Mouse (Mus musculus) spleen, postnatal 4 days (tissue): Measurements from ENCODE around the gene BC030499.
A peak's percentile ranks its signal among the peaks of the same experiment; 100 is the strongest.
"Not testable (repeated sequence)": the region's sequence is repeated elsewhere in the genome, so short reads cannot be mapped to it uniquely, and the experiment has no call there.

ENCODE experiments used
- DNase-seq, 2 experiments: peaks; one replicate each; pipeline ENCODE4 v3.0.0; 2022; ENCODE audit warnings: low spot score in 2 of 2

Gene BC030499

DNA sequence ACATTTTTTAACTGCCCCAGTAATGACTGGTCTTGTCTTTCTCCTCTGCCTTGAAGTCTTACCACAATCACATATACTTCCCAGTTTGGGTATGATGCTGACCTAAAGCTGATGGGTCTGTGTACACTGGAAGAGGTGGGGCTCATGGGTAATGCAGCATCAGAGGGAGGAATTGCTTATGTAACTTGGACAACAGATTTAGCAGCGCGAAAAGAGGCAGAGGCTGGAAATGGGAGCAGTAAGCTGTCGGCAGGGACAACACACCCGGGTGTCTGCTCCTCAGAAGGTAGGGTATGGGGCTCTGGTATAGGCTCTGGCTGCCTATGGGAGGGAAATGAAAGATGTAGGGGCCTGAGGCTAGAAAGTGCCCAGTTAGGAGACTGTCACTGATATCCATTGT, at the start of gene BC030499:
TSS of gene BC030499 (plus strand) at position 188 of the 400 bp plus-strand sequence.
- DNase-seq, result no peak

DNA sequence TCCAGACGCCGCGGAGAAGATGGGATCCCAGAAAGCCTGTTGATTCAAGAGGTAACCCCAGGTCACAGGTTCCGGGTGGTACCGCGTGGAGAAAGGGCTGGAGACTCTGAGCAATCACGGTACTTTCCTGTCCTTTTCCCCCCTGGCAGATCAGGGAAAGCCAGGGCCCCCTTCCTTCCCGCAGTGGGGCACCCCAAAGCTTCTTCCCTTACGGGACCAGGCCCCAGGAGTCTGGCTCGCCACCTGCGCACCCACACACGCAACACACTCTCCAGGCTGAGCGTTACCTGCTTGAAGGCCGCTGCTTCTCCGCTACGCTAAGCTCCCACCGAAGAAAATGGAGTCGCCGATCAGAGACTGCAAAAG, 45.4 kb upstream of the BC030499 start:
- DNase-seq, result no peak

DNA sequence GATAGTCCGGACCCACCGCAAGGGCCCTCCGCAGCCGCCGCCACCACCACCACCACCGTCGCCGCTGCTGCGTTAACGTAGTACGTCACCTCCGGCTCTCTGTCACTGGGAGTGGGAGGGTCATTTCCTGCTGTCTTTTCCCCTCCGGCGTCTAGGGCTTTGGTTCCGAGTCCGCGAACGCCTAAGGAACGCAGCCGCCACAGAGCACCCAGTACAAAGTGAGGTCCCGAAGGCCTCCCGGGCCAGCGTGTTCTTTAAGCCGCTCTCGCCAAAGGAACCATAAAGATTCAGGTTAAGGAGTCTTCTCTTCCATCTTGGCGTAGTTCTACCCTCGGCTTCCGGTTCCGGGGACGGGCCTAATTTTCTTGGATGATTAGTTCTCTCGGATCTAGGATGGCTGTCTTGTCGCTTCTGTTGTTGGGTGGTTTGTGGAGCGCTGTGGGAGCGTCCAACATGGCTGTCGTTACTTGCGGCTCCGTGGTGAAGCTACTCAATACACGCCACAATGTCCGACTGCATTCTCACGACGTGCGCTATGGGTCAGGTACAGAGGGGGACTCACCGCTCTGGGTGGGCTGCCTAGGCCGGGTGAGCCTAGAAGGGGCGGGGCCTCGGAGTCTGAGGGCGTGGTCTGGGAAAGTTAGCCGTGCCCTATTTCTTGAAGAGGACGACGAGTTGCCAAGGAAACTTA, 44.9 kb upstream of the BC030499 start, which contains the start of the genes Sdf2 and Supt6:
TSS of gene Sdf2 (plus strand) at position 120 of the 691 bp plus-strand sequence.
TSS of gene Supt6 (minus strand) at position 361 of the 691 bp plus-strand sequence.
- DNase-seq, result peak; percentile 88 to 92

DNA sequence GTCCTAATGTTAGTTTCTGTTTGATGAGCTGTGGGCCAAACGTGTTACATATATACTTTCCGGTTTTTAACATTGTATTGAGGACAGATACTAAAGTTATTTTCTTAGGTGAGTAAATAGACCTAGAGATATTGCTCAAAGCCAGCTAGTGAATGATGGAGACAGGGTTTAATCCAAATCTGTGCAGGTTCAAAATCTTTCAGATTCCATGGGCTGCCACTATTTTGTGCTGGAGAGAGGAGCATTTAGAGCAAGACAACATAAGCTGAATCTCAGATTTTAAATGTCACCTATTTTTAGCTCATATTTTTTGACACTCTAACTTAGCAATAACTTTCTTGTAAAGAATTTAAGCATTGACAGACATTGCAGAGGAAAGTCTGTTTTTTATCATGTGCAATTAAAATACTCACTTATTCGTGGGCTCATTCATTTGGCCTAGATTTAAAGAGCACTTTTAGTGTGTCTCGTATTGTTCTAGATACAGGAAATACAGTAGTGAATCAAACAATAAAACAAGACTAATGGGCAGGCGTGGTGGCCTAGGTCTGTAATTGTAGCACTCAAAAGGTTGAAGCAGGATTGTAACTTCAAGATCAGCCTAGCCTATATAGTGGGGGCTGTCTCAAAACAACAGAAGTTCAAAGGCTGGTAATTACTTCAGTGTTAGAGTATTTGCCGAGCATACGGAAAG, 44.2 kb upstream of the BC030499 start:
- no peak for DNase-seq

DNA sequence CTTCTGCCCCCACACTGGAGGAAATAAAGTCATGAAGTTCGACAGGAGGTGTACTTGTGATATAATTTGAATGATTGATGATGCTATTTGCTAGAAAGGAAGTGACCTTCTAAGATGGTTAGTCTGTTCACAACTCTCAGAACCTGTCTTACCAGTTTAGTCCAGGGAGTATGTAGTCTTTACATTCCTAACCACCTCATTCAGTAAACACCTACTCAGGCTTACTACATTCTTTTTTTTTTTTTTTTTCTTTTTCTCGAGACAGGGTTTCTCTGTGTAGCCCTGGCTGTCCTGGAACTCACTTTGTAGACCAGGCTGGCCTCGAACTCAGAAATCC, 43.7 kb upstream of the BC030499 start:
- DNase-seq, result no peak

DNA sequence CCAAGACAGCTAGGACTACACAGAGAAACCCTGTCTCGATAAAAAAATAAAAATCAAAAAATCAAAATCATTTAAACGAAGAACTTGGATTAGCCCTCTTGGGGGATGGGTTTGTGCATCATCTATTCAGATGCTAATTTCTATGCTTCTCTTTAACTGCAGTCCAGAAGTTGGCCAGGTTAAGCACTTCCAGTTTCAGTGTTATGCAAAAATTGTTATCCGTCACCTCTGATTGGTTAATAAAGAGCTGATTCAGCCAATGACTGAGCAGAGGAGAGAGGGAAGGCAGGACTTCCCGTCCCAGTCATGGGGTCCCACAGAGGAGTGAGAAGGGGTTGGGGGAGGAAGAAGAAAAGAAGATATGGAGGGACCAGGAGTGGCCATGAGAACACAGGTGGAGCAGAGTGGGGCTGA, 42.9 kb upstream of the BC030499 start:
- DNase-seq, result no peak

DNA sequence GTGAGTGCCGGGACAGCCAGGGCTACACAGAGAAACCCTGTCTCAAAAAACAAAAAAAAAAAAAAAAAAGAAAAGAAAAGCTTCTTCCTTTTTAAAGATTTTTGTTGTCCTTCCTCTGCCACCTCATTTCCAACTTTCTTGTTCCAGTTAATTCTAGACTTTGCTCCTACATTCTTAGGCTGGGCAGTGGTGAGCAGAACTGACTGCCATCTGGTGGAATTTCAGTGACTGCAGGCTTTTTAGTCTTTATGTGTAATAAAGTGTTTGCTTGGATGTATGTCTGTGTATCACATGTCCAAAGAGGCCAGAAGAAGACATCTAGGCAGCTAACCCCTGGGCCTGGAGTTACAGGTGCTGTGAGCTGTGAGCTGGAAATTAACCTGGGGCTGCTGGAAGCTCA, 34.0 kb upstream of the BC030499 start:
- no peak for DNase-seq

DNA sequence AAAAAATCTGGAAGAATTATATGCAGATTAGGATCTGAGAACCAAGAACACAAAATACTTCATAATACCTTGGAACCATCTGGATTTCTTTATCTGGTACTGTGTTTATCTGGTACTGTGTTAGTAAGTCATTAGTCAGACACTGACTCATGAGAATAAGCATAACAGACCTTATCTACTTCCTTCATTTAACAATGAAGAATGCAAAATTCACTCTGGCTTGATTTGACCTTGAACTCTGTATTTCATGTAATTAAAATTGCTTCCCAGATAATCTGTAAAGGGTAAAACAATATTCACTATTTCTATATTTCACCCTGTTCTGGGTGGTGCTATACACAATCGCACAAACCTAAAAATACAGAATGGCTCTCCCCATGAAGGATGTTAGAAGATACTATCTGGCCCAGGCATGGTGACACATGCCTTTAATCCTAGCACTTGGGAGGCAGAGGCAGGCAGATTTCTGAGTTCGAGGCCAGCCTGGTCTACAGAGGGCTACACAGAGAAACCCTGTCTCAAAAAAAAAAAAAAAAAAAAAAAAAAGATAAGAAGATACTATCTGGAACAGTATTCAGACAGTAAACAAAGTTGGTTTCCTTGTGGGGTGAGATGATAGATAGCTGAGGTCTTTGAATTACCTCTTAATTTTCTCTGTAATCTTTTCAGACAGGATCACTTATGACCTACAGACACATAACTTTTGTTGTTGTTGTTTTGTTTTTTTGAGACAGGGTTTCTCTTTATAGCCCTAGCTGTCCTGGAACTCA, 30.0 kb upstream of the BC030499 start:
- no peak for DNase-seq

DNA sequence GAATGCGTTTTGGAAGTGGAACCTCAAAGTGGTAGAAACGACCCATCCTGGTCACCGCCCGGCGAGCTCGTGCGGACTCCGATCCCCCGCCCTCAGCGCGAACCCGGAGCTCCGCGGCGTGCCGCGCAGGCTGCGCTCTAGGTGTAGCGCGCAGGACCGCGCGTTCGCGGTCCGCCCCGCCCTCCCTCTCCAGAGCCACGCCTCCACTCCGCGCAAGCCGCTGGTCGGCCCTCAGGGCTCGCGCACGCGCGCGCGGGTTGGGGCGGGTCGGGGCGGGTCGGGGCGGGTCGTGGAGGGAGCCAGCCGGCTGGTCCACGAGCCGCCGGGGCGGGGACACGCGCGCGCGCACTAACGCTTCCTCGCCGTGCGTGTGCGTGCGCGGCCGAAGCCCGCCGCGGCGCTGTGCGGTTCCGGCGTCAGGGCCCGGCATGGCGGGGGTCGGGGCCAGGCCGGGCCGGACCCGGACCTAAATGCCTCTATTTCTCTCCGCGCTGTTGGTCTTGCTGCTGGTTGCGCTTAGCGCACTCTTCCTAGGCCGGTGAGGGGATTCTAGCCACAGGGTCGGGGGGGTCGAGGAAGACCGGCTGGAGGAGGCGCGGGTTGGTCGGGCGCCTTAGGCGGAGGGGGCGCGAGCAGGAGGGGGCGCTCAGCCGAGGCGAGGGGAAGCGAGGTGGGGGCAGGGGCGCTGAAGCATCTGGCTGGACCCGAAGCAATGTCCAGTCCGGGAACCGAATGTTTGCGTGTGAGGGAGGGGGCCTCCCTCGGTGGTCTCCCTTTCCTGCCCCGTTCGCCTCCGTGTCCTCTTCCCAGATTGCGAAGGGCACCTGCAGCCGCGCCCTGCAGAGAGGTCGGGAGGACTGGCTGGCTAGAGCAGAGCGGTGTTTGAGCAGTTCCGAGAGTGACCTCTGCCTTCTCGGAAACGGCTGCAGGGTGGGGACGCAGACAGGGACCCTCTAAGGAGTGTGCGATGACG, 29.0 kb upstream of the BC030499 start, which contains the start of gene 2610507B11Rik:
TSS of gene 2610507B11Rik (plus strand) at position 373 of the 973 bp plus-strand sequence.
- peak; percentile 94 to 97 for DNase-seq

DNA sequence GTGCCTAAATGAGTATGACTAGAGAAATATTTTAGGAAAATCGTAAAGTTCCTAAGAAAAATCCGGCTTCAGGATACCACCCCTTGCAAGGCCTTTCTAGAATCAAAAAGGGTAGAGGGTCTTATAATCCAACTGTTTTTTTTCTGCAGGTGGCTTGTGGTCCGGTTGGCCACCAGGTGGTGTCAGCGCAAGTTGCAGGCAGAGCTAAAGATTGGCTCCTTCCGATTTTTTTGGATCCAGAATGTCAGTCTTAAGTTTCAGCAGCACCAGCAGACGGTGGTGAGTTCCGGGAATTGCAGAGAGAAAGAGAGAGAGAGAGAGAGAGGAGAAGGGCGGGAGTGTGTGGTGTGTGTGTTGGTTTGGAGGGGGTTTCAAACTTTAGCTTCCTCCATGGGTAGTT, 28.1 kb upstream of the BC030499 start:
- peak; percentile 51 to 77 for DNase-seq

DNA sequence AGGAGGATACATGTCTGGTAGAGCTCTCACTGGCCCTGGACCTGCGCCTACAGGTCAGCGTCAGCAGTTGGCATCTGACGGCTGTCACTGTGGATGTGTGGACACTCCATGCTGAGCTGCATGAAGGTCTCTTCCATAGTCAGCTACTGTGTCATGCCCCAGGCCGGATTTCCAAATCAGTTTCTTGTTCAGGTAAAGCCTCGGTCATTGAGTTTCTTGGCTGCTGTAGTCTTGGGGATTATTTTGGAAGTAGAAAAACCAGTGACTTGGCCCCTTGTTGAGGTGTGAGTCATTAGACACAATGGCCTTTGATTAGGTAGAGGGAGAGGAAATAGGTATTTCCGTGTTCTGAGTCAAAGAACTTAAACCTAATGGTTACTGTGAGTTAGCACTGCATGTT, 25.1 kb upstream of the BC030499 start:
- DNase-seq, result no peak

DNA sequence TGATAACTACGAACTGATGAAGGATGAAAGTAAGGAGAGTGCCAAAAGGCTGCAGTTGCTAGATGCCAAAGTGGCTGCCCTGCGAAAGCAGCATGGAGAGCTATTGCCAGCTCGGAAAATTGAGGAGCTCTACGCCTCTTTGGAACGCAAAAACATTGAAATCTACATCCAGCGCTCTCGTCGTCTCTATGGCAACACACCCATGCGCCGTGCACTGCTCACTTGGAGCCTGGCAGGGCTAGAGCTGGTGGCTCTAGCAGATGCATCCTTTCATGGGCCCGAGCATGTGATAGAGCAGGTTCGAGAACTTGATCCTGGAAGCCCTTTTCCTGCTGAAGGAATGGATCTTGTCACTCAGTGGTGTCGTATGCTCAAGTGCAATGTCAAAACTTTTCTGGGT, 18.7 kb upstream of the BC030499 start:
- DNase-seq, result no peak

DNA sequence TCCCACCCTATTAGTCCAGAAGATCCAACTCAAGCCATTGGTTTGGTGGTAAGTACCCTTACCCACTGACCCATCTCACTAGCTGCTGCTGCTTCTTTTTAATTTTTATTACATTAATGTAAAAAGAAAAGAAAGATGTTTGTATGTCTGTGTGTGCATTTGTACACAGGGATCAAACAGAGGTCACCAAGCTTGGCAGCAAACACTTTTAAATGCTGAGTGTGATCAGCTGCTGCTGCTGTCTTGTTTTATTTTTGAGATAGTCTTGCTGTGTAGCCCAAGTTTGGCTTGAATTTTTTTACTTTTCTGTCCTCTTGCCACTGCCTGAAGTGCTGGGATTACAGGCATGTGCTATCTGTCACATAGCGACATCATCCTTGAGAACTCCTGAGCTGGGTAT, 15.0 kb upstream of the BC030499 start:
- DNase-seq, result no peak

DNA sequence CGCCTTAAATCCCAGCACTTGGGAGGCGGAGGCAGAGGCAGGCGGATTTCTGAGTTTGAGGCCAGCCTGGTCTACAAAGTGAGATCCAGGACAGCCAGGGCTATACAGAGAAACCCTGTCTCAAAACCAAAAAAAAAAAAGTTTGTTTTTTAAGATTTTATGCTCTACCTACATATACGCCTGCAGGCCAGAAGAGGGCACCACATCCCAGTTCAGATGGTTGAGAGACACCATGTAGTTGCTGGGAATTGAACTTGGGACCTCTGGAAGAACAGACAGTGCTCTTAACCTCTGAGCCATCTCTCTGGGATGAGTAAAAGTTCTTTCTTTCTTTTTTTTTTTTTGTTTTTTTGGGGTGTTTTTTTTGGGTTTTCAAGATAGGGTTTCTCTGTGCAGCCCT, 14.5 kb upstream of the BC030499 start:
- not testable (repeated sequence) for DNase-seq

DNA sequence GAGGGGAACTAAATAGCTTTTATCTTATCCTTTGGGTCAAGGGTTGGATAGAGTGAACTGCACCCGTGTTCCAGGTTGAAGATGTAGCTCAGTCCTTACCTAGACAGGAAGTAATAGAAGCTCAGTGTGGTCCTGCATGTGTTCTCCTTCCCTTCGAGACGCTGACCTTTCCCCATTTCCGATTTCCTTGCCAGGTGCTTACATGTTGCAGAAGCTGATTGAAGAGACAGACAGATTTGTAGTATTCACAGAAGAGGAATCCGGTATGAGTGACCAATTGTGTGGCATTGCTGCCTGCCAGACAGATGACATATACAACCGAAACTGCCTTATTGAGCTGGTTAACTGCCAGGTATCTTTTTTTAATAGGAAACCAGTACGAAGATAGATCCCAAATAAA, 11.8 kb upstream of the BC030499 start:
- DNase-seq, result no peak

DNA sequence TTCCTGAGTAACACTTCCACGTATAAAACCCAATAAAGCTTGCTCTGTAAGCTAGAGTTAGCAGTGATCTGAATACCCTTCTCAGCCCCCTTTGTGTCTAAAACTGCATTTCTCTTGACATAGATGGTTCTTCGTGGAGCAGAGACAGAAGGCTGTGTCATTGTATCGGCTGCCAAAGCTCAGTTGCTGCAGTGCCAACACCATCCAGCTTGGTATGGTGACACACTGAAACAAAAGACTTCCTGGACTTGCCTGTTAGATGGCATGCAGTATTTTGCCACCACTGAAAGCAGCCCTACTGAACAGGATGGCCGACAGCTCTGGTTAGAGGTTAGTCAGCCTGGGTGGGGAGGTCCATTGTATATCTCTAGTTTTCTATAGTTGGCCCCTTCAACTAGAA, 11.1 kb upstream of the BC030499 start:
- DNase-seq, result no peak

DNA sequence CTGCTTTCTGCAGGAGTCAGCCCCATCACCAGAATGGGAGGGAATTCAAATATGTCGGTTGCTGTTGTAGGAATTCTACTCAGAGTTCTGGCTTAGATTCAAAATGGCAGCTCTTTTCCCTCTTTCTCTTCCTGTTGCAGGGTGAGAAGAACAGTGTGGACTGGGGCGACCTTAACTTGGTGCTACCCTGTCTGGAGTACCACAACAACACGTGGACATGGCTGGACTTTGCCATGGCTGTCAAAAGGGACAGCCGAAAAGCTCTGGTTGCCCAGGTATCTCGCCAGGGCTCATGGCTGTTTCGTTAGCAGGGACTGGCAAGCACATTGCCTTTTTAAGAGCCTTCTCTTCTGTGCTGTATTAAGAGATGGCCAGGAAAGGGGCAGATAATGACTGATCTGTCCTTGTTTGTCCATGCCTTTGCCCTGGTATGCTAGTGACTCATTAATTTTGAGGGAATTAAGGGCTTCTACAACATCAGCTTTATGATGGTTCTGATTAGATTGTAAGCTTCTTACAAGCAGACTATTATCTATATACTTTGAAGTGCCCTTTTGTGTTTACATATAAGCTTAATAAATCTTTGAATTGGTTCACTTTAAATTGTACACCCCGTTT, 1.4 kb upstream of the BC030499 start:
- no peak for DNase-seq

DNA sequence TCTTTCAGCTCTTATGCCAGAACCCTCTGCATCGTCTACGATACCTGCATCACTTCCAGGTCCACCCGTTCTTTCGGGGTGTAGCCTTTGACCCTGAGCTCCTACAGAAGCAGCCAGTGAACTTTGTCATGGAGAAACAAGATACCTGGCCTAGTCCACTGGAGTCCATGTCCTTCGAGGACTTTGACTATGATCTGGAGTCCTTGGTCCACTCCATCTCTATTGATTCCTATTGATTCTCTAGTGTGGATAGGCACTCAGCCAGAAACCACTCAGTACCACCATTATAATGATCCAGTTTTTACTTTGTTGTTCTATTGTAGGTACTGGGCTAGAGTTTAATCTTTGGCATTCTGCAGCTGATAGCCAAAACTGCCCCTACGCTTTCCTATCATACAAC, 3.9 kb downstream of the BC030499 start:
- no peak for DNase-seq

DNA sequence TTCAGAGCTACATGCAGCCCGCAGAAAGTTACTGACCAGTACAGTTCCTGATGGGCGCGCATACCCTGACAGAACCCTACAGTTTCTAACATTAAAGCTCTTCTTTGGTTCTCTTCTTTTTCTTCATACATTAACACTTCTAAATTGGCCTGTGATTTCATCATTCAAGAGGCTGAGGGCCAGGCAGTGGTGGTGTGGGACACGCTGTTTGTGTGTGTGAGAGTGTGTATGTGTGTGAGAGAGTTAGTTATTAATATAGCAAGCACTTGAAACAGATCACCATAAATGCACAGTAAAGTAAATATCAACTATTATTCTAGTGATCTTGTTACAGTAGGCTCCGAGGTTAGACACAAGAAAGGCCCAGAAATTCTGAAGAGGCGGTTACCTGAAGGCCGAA, 10.3 kb downstream of the BC030499 start:
- DNase-seq, result no peak

DNA sequence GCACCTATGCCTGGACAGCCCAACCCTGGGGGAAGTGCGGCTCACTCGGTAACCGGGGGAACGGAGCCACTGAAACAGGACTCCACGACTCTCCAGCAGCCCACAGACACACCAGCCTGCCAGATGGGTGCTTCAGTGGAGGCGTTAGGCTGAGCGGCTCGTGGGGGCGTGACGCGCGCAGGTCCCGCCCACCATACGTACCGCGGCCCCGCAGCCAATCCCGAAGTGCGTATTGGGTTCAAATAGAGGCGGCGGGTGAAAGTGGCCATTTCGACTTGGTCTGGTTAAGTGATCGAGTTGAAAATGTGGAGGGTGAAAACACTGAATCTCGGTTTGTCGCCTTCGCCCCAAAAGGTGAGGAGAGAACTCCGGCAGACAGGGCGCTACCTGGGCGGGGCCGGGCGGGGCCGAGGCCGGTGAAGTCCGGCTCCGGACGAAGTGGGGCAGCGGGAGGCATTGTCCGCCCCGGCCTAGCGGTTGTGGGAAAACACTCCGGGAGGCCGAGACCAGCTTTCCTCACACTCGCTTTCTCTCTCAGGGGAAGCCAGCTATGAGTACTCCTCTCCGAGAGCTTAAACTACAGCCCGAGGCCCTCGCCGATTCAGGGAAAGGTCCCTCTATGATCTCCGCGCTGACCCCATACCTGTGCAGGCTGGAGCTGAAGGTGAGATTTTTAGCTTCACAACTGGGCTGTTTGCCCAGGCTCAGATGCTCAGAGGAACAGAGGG, 10.9 kb downstream of the BC030499 start, which contains the start of gene Spag5:
TSS of gene Spag5 (plus strand) at position 173 of the 728 bp plus-strand sequence.
- DNase-seq, result peak; percentile 91 to 95
